Mouse (Mus musculus): ENCODE data around the gene Lipc. TPM values are rescaled to one million over a fixed set of nuclear protein-coding genes. Genes with fewer than 3 reads are reported as not detected.

Gene Lipc
- polyA plus RNA-seq, 1 experiment from 2014 or later, result 15.0 TPM

DNA sequence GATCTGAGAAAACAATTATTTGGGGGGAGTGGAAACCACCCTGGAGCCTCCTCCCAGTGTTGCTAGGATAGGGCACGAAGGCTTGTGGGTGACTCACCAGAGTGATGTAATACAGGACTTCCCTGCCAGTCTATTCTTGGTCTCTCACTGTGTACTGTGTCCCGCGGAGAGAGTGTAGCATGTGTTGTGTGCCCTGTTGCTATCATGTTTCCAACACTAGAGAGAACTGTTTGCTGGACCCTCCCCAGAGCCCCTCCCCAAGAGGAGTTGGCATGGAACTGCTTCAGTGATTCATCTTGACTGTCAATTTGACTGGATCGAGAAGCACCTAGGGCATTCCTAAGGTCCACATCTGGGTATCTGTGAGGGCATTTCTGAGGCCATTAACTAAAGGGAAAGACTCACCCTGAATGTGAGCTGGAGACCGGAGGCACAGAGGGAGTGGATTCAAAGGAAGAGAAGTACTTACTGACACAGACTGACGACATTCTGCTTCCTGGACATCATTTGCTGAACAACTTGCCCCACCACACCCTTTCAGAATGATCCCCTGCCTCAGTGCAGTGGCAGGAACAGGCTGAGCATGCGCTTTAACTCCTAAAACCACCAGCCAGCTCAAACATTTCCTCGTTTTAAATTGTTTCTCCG, 9.2 kb downstream of the Lipc start:
- Histone ChIP-seq H3K4me1 (replicated peaks; ENCODE audit: control insufficient read depth, insufficient read depth, low read length) (peaks cover 8% of the 10 kb centered on the region), H3K27me3 (replicated peaks; ENCODE audit: control insufficient read depth, insufficient read depth, low read length) (no peaks in the 10 kb centered on the region)

GRCm38 (mm10) chr9:70939752-70940501, 12.1 kb downstream of the Lipc start:
- Histone ChIP-seq H3K4me2 (no peak overlapping the region), H3K27me3 (replicated peaks; ENCODE audit: control insufficient read depth, insufficient read depth, low read length) (no peaks in the 10 kb centered on the region), H3K9me3 (ENCODE audit: control insufficient read depth, low read length) (no peaks in the 10 kb centered on the region), H3K9ac (ENCODE audit: low read depth, low read length) (no peak overlapping the region), H3K36me3 (ENCODE audit: control insufficient read depth, insufficient read depth, low read length) (no peaks in the 10 kb centered on the region), H3K4me3 (ENCODE audit: low read depth, low read length) (no peak overlapping the region), H3K27ac (ENCODE audit: low read depth, low read length) (peak overlapping the region; percentile 48), H3K4me1 (replicated peaks; ENCODE audit: control insufficient read depth, insufficient read depth, low read length) (peaks cover 8% of the 10 kb centered on the region)
- DNase-seq (ENCODE audit: low spot score), result no peak
- WGBS, result 66% methylated on average over 8 of the region's 8 CpGs
- peak; percentile 29; the same call in 1 of the 2 replicates for ATAC-seq (replicated peaks; ENCODE audit: low FRiP score)

More for the DNA sequence above, 9.2 kb downstream of the Lipc start:
- no peak overlapping the region for H3K27ac ChIP-seq (ENCODE audit: low read depth, low read length)
- H3K4me2 ChIP-seq, result no peak overlapping the region
- no peak overlapping the region for H3K4me3 ChIP-seq (ENCODE audit: low read depth, low read length)
- H3K9me3 ChIP-seq (ENCODE audit: control insufficient read depth, low read length), result no peaks in the 10 kb centered on the region
- H3K9ac ChIP-seq (ENCODE audit: low read depth, low read length), result no peak overlapping the region
- H3K36me3 ChIP-seq (ENCODE audit: control insufficient read depth, insufficient read depth, low read length), result no peaks in the 10 kb centered on the region
- 54% methylated on average over 9 of the region's 9 CpGs for WGBS
- ATAC-seq (replicated peaks; ENCODE audit: low FRiP score), result no peak
- DNase-seq (ENCODE audit: low spot score), result no peak

GRCm38 (mm10) chr9:70938850-70939249, 13.2 kb downstream of the Lipc start:
- Histone ChIP-seq H3K9ac (ENCODE audit: low read depth, low read length) (no peak overlapping the region), H3K4me3 (ENCODE audit: low read depth, low read length) (no peak overlapping the region), H3K9me3 (ENCODE audit: control insufficient read depth, low read length) (no peaks in the 10 kb centered on the region), H3K36me3 (ENCODE audit: control insufficient read depth, insufficient read depth, low read length) (no peaks in the 10 kb centered on the region), H3K4me2 (no peak overlapping the region), H3K27ac (ENCODE audit: low read depth, low read length) (no peak overlapping the region), H3K27me3 (replicated peaks; ENCODE audit: control insufficient read depth, insufficient read depth, low read length) (no peaks in the 10 kb centered on the region), H3K4me1 (replicated peaks; ENCODE audit: control insufficient read depth, insufficient read depth, low read length) (peaks cover 8% of the 10 kb centered on the region)
- WGBS, result 55% methylated on average over 2 of the region's 2 CpGs
- no peak for DNase-seq (ENCODE audit: low spot score)
- no peak for ATAC-seq (replicated peaks; ENCODE audit: low FRiP score)

DNA sequence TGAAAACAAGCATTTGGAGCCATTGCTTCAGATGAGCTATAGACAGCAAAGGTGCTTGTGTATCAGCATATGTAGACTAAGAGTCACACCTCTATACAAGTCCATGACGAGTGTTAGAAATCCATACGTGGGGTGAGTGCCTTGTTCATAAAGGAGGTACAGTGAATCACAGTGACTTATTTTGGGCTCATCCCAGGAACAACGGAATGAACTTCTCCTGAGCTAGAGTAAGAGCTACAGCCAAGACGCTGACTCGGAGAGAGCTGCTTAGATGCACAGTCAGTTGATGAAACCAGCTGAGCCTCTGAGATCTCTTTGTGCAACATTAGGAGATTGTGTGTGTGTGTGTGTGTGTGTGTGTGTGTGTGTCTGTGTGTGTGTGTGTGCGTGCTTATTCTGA, 13.9 kb downstream of the Lipc start:
- H3K27ac ChIP-seq (ENCODE audit: low read depth, low read length), result no peak overlapping the region
- no peaks in the 10 kb centered on the region for H3K27me3 ChIP-seq (replicated peaks; ENCODE audit: control insufficient read depth, insufficient read depth, low read length)
- H3K9ac ChIP-seq (ENCODE audit: low read depth, low read length), result no peak overlapping the region
- no peak for DNase-seq (ENCODE audit: low spot score)
- H3K4me2 ChIP-seq, result no peak overlapping the region
- 88% methylated on average over 6 of the region's 6 CpGs for WGBS
- no peaks in the 10 kb centered on the region for H3K9me3 ChIP-seq (ENCODE audit: control insufficient read depth, low read length)
- no peak for ATAC-seq (replicated peaks; ENCODE audit: low FRiP score)
- H3K4me1 ChIP-seq (replicated peaks; ENCODE audit: control insufficient read depth, insufficient read depth, low read length), result peaks cover 8% of the 10 kb centered on the region
- H3K4me3 ChIP-seq (ENCODE audit: low read depth, low read length), result no peak overlapping the region
- no peaks in the 10 kb centered on the region for H3K36me3 ChIP-seq (ENCODE audit: control insufficient read depth, insufficient read depth, low read length)

DNA sequence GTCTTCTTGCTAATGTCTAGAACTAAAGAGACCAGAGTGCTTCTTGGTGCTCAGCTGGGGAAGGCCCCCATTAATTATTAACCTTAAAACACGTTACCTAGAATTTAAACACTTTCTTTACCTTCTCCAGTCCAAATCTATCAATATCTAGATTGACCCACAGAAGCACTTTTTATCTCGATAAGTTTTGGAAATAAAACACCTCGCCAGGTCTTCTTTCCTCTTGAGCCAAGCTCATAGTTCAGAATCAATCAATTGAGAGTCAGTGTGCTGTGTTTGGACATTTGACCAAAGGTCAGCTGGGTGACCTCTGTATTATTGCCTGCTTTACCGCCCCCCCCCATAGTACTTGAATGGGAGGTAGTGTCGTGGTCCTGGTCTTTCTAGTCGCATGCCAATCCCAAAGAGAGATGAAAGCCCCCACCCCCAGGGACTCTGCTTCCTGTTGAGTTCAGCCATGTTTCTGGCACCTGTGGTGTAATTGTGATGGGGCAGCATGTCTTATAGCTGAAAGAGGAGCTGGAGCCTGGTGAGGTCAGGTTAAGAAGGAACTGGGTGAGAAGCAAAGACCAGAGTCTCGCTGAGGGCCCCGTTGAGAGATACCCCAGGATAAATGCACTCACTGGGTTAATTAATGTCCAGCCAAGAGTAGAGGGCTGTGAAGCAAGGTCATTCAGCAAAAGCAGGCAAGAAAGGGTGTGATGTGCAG, 17.3 kb downstream of the Lipc start:
- Histone ChIP-seq H3K9ac (ENCODE audit: low read depth, low read length) (no peak overlapping the region), H3K27me3 (replicated peaks; ENCODE audit: control insufficient read depth, insufficient read depth, low read length) (no peaks in the 10 kb centered on the region), H3K27ac (ENCODE audit: low read depth, low read length) (peak overlapping the region; percentile 38; the same call in 1 of the 2 replicates), H3K36me3 (ENCODE audit: control insufficient read depth, insufficient read depth, low read length) (no peaks in the 10 kb centered on the region), H3K9me3 (ENCODE audit: control insufficient read depth, low read length) (no peaks in the 10 kb centered on the region), H3K4me3 (ENCODE audit: low read depth, low read length) (no peak overlapping the region), H3K4me2 (peak overlapping the region; percentile 27; the same call in 1 of the 2 replicates), H3K4me1 (replicated peaks; ENCODE audit: control insufficient read depth, insufficient read depth, low read length) (peaks cover 2% of the 10 kb centered on the region; the same call in 1 of the 2 replicates)
- ATAC-seq (replicated peaks; ENCODE audit: low FRiP score) (0 out of 2 replicates have a peak, but pooled peaks have one; percentile 25), DNase-seq (ENCODE audit: low spot score) (no peak)
- WGBS, result 68% methylated on average over 8 of the region's 8 CpGs

GRCm38 (mm10) chr9:70930641-70931020, 21.4 kb downstream of the Lipc start:
- no peak for DNase-seq (ENCODE audit: low spot score)
- ATAC-seq (replicated peaks; ENCODE audit: low FRiP score), result no peak
- H3K36me3 ChIP-seq (ENCODE audit: control insufficient read depth, insufficient read depth, low read length), result no peaks in the 10 kb centered on the region
- no peaks in the 10 kb centered on the region for H3K9me3 ChIP-seq (ENCODE audit: control insufficient read depth, low read length)
- H3K4me1 ChIP-seq (replicated peaks; ENCODE audit: control insufficient read depth, insufficient read depth, low read length), result peaks cover 27% of the 10 kb centered on the region
- H3K4me3 ChIP-seq (ENCODE audit: low read depth, low read length), result no peak overlapping the region
- no peaks in the 10 kb centered on the region for H3K27me3 ChIP-seq (replicated peaks; ENCODE audit: control insufficient read depth, insufficient read depth, low read length)
- H3K9ac ChIP-seq (ENCODE audit: low read depth, low read length), result no peak overlapping the region
- WGBS, result 58% methylated on average over 5 of the region's 5 CpGs
- H3K27ac ChIP-seq (ENCODE audit: low read depth, low read length), result no peak overlapping the region
- H3K4me2 ChIP-seq, result no peak overlapping the region

- Histone ChIP-seq H3K9ac (ENCODE audit: low read depth, low read length) (no peak overlapping the region), H3K4me1 (replicated peaks; ENCODE audit: control insufficient read depth, insufficient read depth, low read length) (peaks cover 30% of the 10 kb centered on the region), H3K9me3 (ENCODE audit: control insufficient read depth, low read length) (no peaks in the 10 kb centered on the region), H3K4me3 (ENCODE audit: low read depth, low read length) (no peak overlapping the region), H3K27ac (ENCODE audit: low read depth, low read length) (no peak overlapping the region), H3K4me2 (no peak overlapping the region), H3K27me3 (replicated peaks; ENCODE audit: control insufficient read depth, insufficient read depth, low read length) (no peaks in the 10 kb centered on the region), H3K36me3 (ENCODE audit: control insufficient read depth, insufficient read depth, low read length) (no peaks in the 10 kb centered on the region)
- WGBS, result 57% methylated on average over 15 of the region's 15 CpGs
- ATAC-seq (replicated peaks; ENCODE audit: low FRiP score) (no peak), DNase-seq (ENCODE audit: low spot score) (peak; percentile 44)
Observed at GRCm38 (mm10) chr9:70929840-70930640, 22.0 kb downstream of the Lipc start.

DNA sequence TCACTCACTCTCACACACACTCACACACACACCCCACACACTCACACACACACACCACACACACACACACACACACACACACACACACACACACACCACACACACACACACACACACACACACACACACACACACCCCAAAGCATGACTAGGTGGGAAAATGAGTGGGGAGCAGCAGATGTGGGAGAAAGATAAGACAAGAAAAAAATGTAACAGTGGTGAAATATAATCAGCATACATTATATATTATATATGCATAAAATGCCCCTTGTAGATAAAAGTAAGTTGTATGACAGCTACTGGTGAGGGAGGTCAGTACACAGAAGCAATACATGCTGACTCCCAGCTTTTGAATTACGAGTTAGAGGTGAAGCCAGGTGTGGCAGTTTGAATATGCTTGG, 23.6 kb downstream of the Lipc start:
- H3K27me3 ChIP-seq (replicated peaks; ENCODE audit: control insufficient read depth, insufficient read depth, low read length), result no peaks in the 10 kb centered on the region
- no peak overlapping the region; the same call in 1 of the 2 replicates for H3K9ac ChIP-seq (ENCODE audit: low read depth, low read length)
- H3K4me2 ChIP-seq, result no peak overlapping the region
- no peaks in the 10 kb centered on the region for H3K9me3 ChIP-seq (ENCODE audit: control insufficient read depth, low read length)
- ATAC-seq (replicated peaks; ENCODE audit: low FRiP score) (no peak), DNase-seq (ENCODE audit: low spot score) (no peak)
- WGBS, result 87% methylated on average over 1 of the region's 1 CpGs
- H3K4me1 ChIP-seq (replicated peaks; ENCODE audit: control insufficient read depth, insufficient read depth, low read length), result peaks cover 40% of the 10 kb centered on the region
- no peak overlapping the region for H3K4me3 ChIP-seq (ENCODE audit: low read depth, low read length)
- H3K27ac ChIP-seq (ENCODE audit: low read depth, low read length), result peak overlapping the region; percentile 97
- H3K36me3 ChIP-seq (ENCODE audit: control insufficient read depth, insufficient read depth, low read length), result no peaks in the 10 kb centered on the region
